Mouse (Mus musculus) midbrain, embryonic 14.5 days (tissue): ENCODE data around the gene Lgalsl. TPM values are rescaled to one million over a fixed set of nuclear protein-coding genes. Genes with fewer than 3 reads are reported as not detected.
A peak's percentile ranks its signal among the peaks of the same experiment; 100 is the strongest.

Experiments used
- ATAC-seq: fragments of 200-750 bp; cut with Nextera tagmentation; 2 replicates; pipeline ENCODE4 v1.8.0; 2017; ENCODE audit warnings: moderate number of reproducible peaks, moderate library complexity; ENCODE audit not compliant: low FRiP score, low TSS enrichment
- DNase-seq: peaks from one replicate; pipeline ENCODE4 v3.0.0-alpha.2; 2015
- H3K27ac ChIP-seq: fragments of 300-500 bp; sonication (generic); replicated peaks from 2 replicates; pipeline ENCODE4 v1.5.1; 2014; ENCODE audit warnings: mild to moderate bottlenecking, low read depth, low read length, moderate library complexity
- H3K27me3 ChIP-seq: fragments of 300-500 bp; sonication (generic); 2 replicates; pipeline ENCODE4 v1.6.1; 2014; ENCODE audit warnings: low read length, control low read depth, mixed read lengths; ENCODE audit not compliant: control insufficient read depth, insufficient read depth
- H3K36me3 ChIP-seq: fragments of 300-500 bp; sonication (generic); 2 replicates; pipeline ENCODE4 v1.6.1; 2014; ENCODE audit warnings: low read length, control low read depth; ENCODE audit not compliant: control insufficient read depth, insufficient read depth
- H3K4me1 ChIP-seq: fragments of 300-500 bp; sonication (generic); 2 replicates; pipeline ENCODE4 v1.6.1; 2014; ENCODE audit warnings: mild to moderate bottlenecking, antibody characterized with exemption, low read length, control low read depth; ENCODE audit not compliant: control insufficient read depth, insufficient read depth
- H3K4me2 ChIP-seq: fragments of 300-500 bp; sonication (generic); 2 replicates; pipeline ENCODE4 v1.6.1; 2014; ENCODE audit warnings: mild to moderate bottlenecking, low read length, moderate library complexity
- H3K4me3 ChIP-seq: fragments of 300-500 bp; sonication (generic); replicated peaks from 2 replicates; pipeline ENCODE4 v1.5.1; 2014; ENCODE audit warnings: low read depth, low read length
- H3K9ac ChIP-seq: fragments of 300-500 bp; sonication (generic); replicated peaks from 2 replicates; pipeline ENCODE4 v1.6.1; 2014; ENCODE audit warnings: mild to moderate bottlenecking, low read length, moderate library complexity
- H3K9me3 ChIP-seq: fragments of 300-500 bp; sonication (generic); 2 replicates; pipeline ENCODE4 v1.6.1; 2016; ENCODE audit warnings: low read length, control low read depth, mixed read lengths; ENCODE audit not compliant: control insufficient read depth
- WGBS: fragments of 180-500 bp; shearing (Covaris S2); extraction: QIAGEN DNeasy Blood & Tissue Kit; methylation state at CpG from one replicate; pipeline ENCODE4 v1.1.7; 2014; 5-methylcytosine and 5-hydroxymethylcytosine counted together
- polyA plus RNA-seq: library from polyadenylated mRNA; unstranded; fragments of >200 nt; fragmentation: Nextera tagmentation; extraction: Ambion mirVana; gene quantifications from 2 replicates; pipeline ENCODE4 v1.2.1, GENCODE M21; 2014

Lgalsl gene
- polyA plus RNA-seq, result 62.9 and 72.9 TPM in 2 replicates

- H3K36me3 ChIP-seq, result peaks cover 22% of the 10 kb centered on the region
- ATAC-seq (peak; percentile 82), DNase-seq (peak; percentile 88)
- H3K27ac ChIP-seq, result peak within 1 kb of the TSS; percentile 93
- H3K27me3 ChIP-seq, result peaks cover 8% of the 10 kb centered on the region; the same call in 1 of the 2 replicates
- H3K4me3 ChIP-seq, result peak within 1 kb of the TSS; percentile 87
- under 1% methylated on average over 99 of the region's 102 CpGs for WGBS
- peak within 1 kb of the TSS; percentile 81 for H3K4me2 ChIP-seq
- H3K4me1 ChIP-seq, result peaks cover 23% of the 10 kb centered on the region
- no peaks in the 10 kb centered on the region for H3K9me3 ChIP-seq
- H3K9ac ChIP-seq, result peak within 1 kb of the TSS; percentile 95
Measured at GRCm38 (mm10) chr11:20830686-20831505, at the start of gene Lgalsl. Gene Lgalsl (minus strand): TSS chr11:20831056.

- Histone ChIP-seq H3K4me1 (no peaks in the 10 kb centered on the region; the same call in 1 of the 2 replicates), H3K9me3 (no peaks in the 10 kb centered on the region), H3K27ac (no peak overlapping the region), H3K4me3 (no peak overlapping the region), H3K4me2 (no peak overlapping the region), H3K27me3 (no peaks in the 10 kb centered on the region), H3K36me3 (no peaks in the 10 kb centered on the region), H3K9ac (no peak overlapping the region)
- DNase-seq, result no peak
- WGBS, result 87% methylated on average over 5 of the region's 5 CpGs
- no peak for ATAC-seq
Measured at GRCm38 (mm10) chr11:20878644-20879043, 47.8 kb upstream of the Lgalsl start.

- Histone ChIP-seq H3K27me3 (no peaks in the 10 kb centered on the region), H3K4me2 (no peak overlapping the region), H3K27ac (no peak overlapping the region), H3K9me3 (no peaks in the 10 kb centered on the region), H3K4me1 (no peaks in the 10 kb centered on the region), H3K4me3 (no peak overlapping the region), H3K9ac (no peak overlapping the region), H3K36me3 (no peaks in the 10 kb centered on the region)
- no peak for ATAC-seq
- DNase-seq, result no peak
- WGBS, result 86% methylated on average over 3 of the region's 3 CpGs
Measured at GRCm38 (mm10) chr11:20877578-20878096, 46.8 kb upstream of the Lgalsl start.

- Histone ChIP-seq H3K36me3 (no peaks in the 10 kb centered on the region), H3K27ac (no peak overlapping the region), H3K4me3 (no peak overlapping the region), H3K27me3 (no peaks in the 10 kb centered on the region), H3K4me1 (no peaks in the 10 kb centered on the region), H3K4me2 (no peak overlapping the region), H3K9me3 (no peaks in the 10 kb centered on the region), H3K9ac (no peak overlapping the region)
- ATAC-seq (no peak), DNase-seq (no peak)
- 70% methylated on average over 5 of the region's 5 CpGs for WGBS
Measured at GRCm38 (mm10) chr11:20873386-20873785, 42.5 kb upstream of the Lgalsl start.

GRCm38 (mm10) chr11:20872911-20873310, 42.1 kb upstream of the Lgalsl start:
- 95% methylated on average over 7 of the region's 7 CpGs for WGBS
- Histone ChIP-seq H3K27me3 (no peaks in the 10 kb centered on the region), H3K9me3 (no peaks in the 10 kb centered on the region), H3K27ac (no peak overlapping the region), H3K9ac (no peak overlapping the region), H3K36me3 (no peaks in the 10 kb centered on the region), H3K4me1 (no peaks in the 10 kb centered on the region), H3K4me3 (no peak overlapping the region), H3K4me2 (no peak overlapping the region)
- no peak for ATAC-seq
- no peak for DNase-seq

- Histone ChIP-seq H3K4me1 (no peaks in the 10 kb centered on the region), H3K9me3 (no peaks in the 10 kb centered on the region), H3K27ac (no peak overlapping the region), H3K36me3 (no peaks in the 10 kb centered on the region), H3K9ac (no peak overlapping the region), H3K4me3 (no peak overlapping the region), H3K4me2 (no peak overlapping the region), H3K27me3 (no peaks in the 10 kb centered on the region)
- DNase-seq, result no peak
- 63% methylated on average over 2 of the region's 2 CpGs for WGBS
- no peak for ATAC-seq
Measured at GRCm38 (mm10) chr11:20872444-20872843, 41.6 kb upstream of the Lgalsl start.

GRCm38 (mm10) chr11:20869927-20870326, 39.1 kb upstream of the Lgalsl start:
- Histone ChIP-seq H3K27me3 (no peaks in the 10 kb centered on the region), H3K4me2 (no peak overlapping the region), H3K9ac (no peak overlapping the region), H3K4me1 (no peaks in the 10 kb centered on the region), H3K36me3 (no peaks in the 10 kb centered on the region), H3K9me3 (no peaks in the 10 kb centered on the region), H3K4me3 (no peak overlapping the region), H3K27ac (no peak overlapping the region)
- DNase-seq, result no peak
- WGBS, result 86% methylated on average over 2 of the region's 2 CpGs
- ATAC-seq, result no peak

GRCm38 (mm10) chr11:20865450-20865849, 34.6 kb upstream of the Lgalsl start:
- H3K9me3 ChIP-seq, result no peaks in the 10 kb centered on the region
- H3K27ac ChIP-seq, result no peak overlapping the region
- H3K4me1 ChIP-seq, result no peaks in the 10 kb centered on the region
- H3K4me2 ChIP-seq, result no peak overlapping the region
- no peak for DNase-seq
- H3K4me3 ChIP-seq, result no peak overlapping the region
- no peaks in the 10 kb centered on the region for H3K27me3 ChIP-seq
- 94% methylated on average over 3 of the region's 3 CpGs for WGBS
- H3K36me3 ChIP-seq, result no peaks in the 10 kb centered on the region
- H3K9ac ChIP-seq, result no peak overlapping the region
- ATAC-seq, result no peak

- Histone ChIP-seq H3K36me3 (no peaks in the 10 kb centered on the region), H3K27me3 (no peaks in the 10 kb centered on the region), H3K4me3 (no peak overlapping the region), H3K4me1 (no peaks in the 10 kb centered on the region), H3K27ac (no peak overlapping the region), H3K9ac (no peak overlapping the region), H3K9me3 (no peaks in the 10 kb centered on the region), H3K4me2 (no peak overlapping the region)
- 74% methylated on average over 6 of the region's 6 CpGs for WGBS
- ATAC-seq, result no peak
- no peak for DNase-seq
Measured at GRCm38 (mm10) chr11:20864647-20865046, 33.8 kb upstream of the Lgalsl start.
